Mouse (Mus musculus) erythroblast, adult 5-6 weeks (primary cell): ENCODE results near the gene Pxn. TPM values are rescaled to one million over a fixed set of nuclear protein-coding genes. Genes with fewer than 3 reads are reported as not detected.
"Not testable (repeated sequence)": the region's sequence is repeated elsewhere in the genome, so short reads cannot be mapped to it uniquely, and the experiment has no call there.

Experiments used
- ATAC-seq: replicated peaks from 2 replicates; pipeline ENCODE4 v1.8.0; 2016; ENCODE audit warnings: moderate number of reproducible peaks, mild to moderate bottlenecking, moderate TSS enrichment, inconsistent platforms; ENCODE audit not compliant: poor library complexity, low FRiP score, severe bottlenecking
- total RNA-seq, 2 experiments: library from RNA; stranded (forward) in 1 of 2; stranded (reverse) in 1 of 2; fragments of 150-400 nt in 1 of 2; fragments of 200-764, 138-1000 nt in 1 of 2; gene quantifications; 2 replicates each; pipeline versions ENCODE4 v1.2.3 to v1.2.4; 2015 to 2017; ENCODE audit warnings: low replicate concordance in 2 of 2

The Pxn gene
- total RNA-seq, 2 experiments from 2014 or later, result 18.8 to 57.5 TPM

DNA sequence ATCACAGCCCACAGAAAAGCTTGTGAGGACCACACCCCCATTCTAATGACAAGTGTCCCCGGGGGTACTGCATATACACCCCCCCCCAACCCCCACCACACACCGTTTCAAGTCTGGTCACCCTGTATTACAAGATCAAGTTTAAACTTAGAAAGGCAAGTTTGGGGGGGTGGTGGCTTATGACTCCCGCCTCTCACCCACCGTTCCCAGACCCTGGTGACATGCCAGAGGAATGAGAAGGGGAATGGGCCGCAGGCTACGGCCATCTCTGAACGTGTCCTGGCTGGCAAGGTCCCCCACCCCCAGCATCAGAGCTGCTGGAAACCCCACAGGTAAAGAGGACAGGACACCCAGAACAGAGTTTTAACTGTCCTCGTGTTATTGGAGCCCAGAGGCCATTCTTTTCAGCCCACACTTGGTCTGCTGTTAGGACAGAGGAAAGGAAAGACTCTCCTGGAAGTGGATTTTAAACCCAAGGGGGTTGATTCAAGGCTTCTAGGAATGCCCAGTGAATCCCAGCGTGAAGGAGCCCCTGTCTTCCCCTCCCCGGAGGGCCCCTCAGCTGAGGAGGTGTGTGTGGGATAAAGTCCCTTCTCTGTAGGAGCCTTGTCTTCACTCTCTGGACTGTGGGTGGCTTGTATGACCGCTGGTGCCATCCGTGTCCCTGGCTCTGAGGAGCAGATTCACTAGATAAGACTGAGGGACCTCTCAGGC is 948 bp downstream of the Pxn start:
- no peak for ATAC-seq

GRCm38 (mm10) chr5:115507981-115508858 is 1.7 kb downstream of the Pxn start:
- no peak for ATAC-seq

DNA sequence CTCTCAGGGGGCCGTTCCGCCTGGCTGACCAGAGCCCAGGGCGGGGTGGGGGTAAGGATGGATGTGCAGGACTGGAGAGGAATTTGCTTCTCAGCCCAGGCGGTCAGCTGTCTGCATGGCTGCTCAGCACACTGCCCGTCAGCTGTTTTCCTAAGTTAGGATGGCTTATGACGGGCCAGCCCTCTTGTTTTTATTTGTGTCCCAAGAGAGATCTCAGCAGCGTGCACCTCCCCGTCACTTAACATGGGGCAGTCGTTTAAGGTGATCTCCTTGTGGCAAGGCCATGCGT is 2.3 kb downstream of the Pxn start:
- ATAC-seq, result no peak

GRCm38 (mm10) chr5:115509321-115509761 is 2.9 kb downstream of the Pxn start:
- ATAC-seq, result no peak

DNA sequence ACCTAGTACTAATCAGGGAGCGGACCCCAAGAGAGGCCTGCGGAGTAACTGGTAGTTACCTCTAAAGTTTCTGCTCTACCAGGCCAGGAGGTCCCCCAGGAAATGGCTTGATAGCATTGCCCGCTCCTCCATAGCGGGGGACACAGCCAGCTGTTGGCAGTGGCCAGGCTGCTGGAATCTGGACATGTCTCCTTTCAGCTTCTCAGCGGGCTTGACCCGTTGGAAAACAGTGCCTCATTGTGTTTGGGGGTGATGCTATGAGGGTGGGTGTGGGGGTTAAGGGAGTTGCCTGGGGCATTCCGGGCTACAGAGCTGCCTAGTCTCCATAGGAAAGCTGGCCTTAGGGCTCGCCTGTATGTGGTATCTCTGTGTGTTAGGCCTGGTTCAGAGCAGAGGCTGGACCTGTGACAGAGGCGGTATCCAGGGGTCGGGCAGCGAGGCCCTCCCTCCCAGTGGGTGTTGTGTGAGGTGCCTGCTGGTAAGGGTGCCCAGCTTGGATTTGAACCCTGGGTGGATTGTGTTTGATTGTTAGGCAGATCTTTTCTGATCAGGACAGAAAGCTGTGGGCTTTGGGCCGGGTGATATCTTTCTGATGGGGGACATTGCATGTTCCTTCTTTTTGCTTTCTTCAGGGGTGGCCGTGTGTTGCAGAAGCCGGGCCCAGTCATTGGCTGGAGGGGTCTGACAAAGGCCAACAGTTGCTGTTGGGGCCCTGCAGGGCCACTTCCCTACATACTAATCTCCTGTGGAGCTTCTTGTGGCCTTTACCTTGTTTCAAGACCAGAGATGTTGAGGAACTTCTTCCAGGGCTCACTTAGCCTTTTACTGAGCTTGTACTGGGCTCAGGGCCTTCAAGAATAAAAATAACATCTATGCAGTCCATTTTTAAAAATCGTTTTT is 3.6 kb downstream of the Pxn start:
- no peak for ATAC-seq

DNA sequence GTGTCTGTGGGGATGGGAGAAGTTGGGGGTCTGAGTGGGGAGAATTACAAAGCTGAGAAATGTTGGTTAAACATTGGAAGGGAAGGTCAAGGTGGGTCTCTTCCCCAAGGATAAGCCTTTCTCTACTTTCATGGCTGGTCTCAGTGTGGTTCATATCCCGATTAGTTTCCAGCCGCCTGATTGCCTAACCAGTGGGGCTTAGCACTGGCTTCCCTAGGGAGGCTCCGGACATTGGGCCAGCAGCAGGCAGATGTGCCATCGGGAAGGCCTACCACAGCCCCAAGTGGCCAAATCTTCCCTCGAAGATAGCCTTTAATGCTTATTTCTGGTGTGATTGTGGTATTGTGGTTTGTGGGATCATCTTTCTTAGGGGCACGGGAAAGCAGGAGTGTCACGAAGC is 5.9 kb downstream of the Pxn start:
- ATAC-seq, result no peak

- no peak for ATAC-seq
These were observed 6.8 kb downstream of the Pxn start for GRCm38 (mm10) chr5:115513246-115513645.

DNA sequence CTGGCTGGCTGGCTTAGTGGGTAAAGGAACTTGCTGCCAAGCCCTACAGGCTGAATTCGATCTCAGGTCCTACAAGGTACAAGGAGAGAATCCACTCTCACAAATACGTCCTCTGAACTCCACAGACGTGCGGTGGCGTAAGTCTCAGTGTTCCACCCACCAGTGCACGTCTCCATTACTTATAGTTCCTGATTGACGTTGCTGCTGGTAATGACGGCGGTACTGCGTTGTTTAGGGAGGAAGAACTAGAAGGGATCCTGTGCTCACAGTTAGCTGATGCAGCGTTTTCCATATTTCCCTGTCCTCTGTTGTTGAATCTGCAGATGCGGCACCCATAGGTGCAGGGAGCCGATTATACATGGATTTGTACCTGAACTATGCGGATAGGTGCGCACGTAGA is 7.2 kb downstream of the Pxn start:
- no peak for ATAC-seq

DNA sequence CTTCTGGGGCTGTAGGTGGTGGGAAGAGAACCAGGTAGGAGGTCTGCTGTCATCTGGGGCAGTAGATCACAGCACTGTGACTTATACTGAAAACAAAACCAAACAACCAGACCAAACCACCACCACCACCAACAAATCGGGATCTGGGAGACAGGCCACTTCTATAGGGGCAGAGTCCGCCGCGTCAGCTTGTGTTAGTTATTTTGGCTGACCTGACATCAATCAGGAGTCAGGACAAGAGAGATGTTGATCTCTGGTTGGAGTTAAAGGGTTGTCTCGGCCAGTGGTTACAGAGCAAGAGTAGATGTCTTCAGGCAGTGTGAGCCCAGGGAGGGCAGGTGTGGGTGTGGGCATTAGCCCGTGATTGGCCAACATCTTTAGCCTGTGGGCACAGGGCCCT is 7.9 kb downstream of the Pxn start:
- no peak for ATAC-seq

- ATAC-seq, result no peak
These were observed 8.6 kb downstream of the Pxn start for GRCm38 (mm10) chr5:115514896-115515587.

GRCm38 (mm10) chr5:115516081-115516907 is 9.8 kb downstream of the Pxn start:
- ATAC-seq, result no peak

DNA sequence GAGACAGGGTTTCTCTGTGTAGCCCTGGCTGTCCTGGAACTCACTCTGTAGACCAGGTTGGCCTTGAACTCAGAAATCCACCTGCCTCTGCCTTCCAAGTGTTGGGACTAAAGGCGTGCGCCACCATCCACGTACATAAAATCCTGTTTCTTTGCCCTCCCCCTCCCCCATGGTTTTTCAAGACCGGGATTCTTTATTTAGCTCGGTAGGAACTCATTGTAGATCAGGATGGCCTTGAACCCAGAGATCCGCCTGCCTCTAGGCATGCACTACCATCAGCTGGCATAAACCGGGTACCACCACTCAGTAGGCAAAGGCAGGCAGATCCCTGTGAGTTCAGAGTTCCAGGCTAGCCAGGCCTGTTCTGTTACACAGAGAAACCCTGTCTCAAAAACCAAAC is 10.4 kb downstream of the Pxn start:
- no peak for ATAC-seq

- ATAC-seq, result no peak
These were observed 11.0 kb downstream of the Pxn start for GRCm38 (mm10) chr5:115517501-115517900.

GRCm38 (mm10) chr5:115518214-115518613 is 11.7 kb downstream of the Pxn start:
- ATAC-seq, result not testable (repeated sequence)

DNA sequence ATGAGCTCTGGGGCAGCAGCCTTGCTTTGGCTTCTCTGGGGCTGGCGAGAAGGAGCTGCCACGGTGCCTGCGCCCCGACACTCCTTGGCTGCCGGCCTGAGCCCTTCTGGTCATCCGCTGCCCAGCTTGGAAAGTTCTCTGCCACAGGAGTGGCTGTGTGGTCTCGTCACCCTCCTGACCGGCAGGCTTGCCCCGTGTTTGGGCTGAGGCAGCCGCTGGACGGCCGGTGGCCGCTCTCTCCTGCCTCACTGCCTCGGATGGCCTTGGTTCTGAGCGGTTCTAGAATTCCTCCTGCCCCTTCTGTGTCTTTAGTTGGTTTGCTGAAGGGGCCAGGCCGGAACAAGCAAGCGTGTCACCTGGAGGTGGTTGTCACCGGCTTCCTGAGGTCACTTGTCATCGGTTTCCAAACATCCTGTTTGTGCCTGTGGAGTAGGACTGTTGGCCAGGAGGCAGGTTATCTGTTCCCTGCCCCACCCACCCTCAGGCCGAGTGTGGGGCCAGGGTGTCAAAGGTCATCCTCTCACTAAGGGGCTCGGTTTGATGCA is 13.9 kb downstream of the Pxn start:
- no peak for ATAC-seq

- peak; percentile 51; the same call in 1 of the 2 replicates for ATAC-seq
These were observed 15.3 kb downstream of the Pxn start for GRCm38 (mm10) chr5:115521553-115522461.

GRCm38 (mm10) chr5:115522531-115522930 is 16.1 kb downstream of the Pxn start:
- no peak for ATAC-seq
